Mouse (Mus musculus) MEL (cell line): ENCODE measurements around the gene Ntrk3. TPM values are rescaled to one million over a fixed set of nuclear protein-coding genes. Genes with fewer than 3 reads are reported as not detected.

Experiments
- DNase-seq: peaks from one replicate; pipeline ENCODE4 v3.0.0; 2011; ENCODE audit warnings: low read depth, low spot score
- H3K27ac ChIP-seq: 2 replicates; pipeline ENCODE4 v1.5.1; 2012; ENCODE audit warnings: low read depth, mild to moderate bottlenecking, control low read depth, low read length, moderate library complexity; ENCODE audit not compliant: control insufficient read depth
- H3K27me3 ChIP-seq, 2 experiments: fragments of 150-350 bp in 1 of 2; sonication (generic) in 1 of 2; 2 replicates each; pipeline ENCODE4 v1.6.1; 2012; ENCODE audit warnings: low read length in 2 of 2, mild to moderate bottlenecking in 2 of 2, improper control_type of control experiment in 1 of 2, moderate library complexity in 1 of 2; ENCODE audit not compliant: insufficient read depth in 2 of 2, control insufficient read depth in 1 of 2
- H3K36me3 ChIP-seq, 2 experiments: 2 replicates each; pipeline ENCODE4 v1.6.1; 2012 to 2014; ENCODE audit warnings: low read length in 2 of 2, improper control_type of control experiment in 1 of 2, inconsistent platforms in 1 of 2, mild to moderate bottlenecking in 1 of 2; ENCODE audit not compliant: insufficient read depth in 2 of 2, control insufficient read depth in 1 of 2
- H3K4me1 ChIP-seq, 2 experiments: fragments of 150-350 bp in 1 of 2; sonication (generic) in 1 of 2; 2 replicates each; pipeline ENCODE4 v1.6.1; 2012; ENCODE audit warnings: low read length in 2 of 2, improper control_type of control experiment in 1 of 2, mild to moderate bottlenecking in 1 of 2; ENCODE audit not compliant: insufficient read depth in 2 of 2, control insufficient read depth in 1 of 2
- H3K4me3 ChIP-seq, 2 experiments: fragments of 150-350 bp in 1 of 2; sonication (generic) in 1 of 2; 2 replicates each; pipeline ENCODE4 v1.5.1; 2012; ENCODE audit warnings: low read depth in 2 of 2, low read length in 2 of 2, mild to moderate bottlenecking in 2 of 2, moderate library complexity in 2 of 2, control low read depth in 1 of 2, improper control_type of control experiment in 1 of 2; ENCODE audit not compliant: control insufficient read depth in 1 of 2, insufficient read depth in 1 of 2
- H3K79me2 ChIP-seq: 2 replicates; pipeline ENCODE4 v1.6.1; 2012; ENCODE audit warnings: mild to moderate bottlenecking, low read length, moderate library complexity; ENCODE audit not compliant: control insufficient read depth, poor library complexity, insufficient read depth
- H3K9ac ChIP-seq: 2 replicates; pipeline ENCODE4 v1.6.1; 2012; ENCODE audit warnings: low read depth, mild to moderate bottlenecking, control low read depth, low read length, moderate library complexity; ENCODE audit not compliant: control insufficient read depth, poor library complexity, severe bottlenecking
- H3K9me3 ChIP-seq: fragments of 150-350 bp; sonication (generic); replicated peaks from 2 replicates; pipeline ENCODE4 v1.6.1; 2012; ENCODE audit warnings: mild to moderate bottlenecking, low read length, improper control_type of control experiment, moderate library complexity; ENCODE audit not compliant: insufficient read depth
- CHD2 ChIP-seq: IDR thresholded peaks from 2 replicates; pipeline ENCODE4 v1.6.1; 2011; ENCODE audit warnings: low read length, improper control_type of control experiment
- CTCF ChIP-seq, 3 experiments: IDR thresholded peaks in 2 of 3; conservative IDR thresholded peaks in 1 of 3; 2 replicates each; pipeline ENCODE4 v1.5.1; 2011 to 2012; ENCODE audit warnings: low read length in 3 of 3, low read depth in 2 of 3, mild to moderate bottlenecking in 2 of 3, improper control_type of control experiment in 1 of 3, inconsistent platforms in 1 of 3, mixed read lengths in 1 of 3, moderate library complexity in 1 of 3; ENCODE audit not compliant: control insufficient read depth in 1 of 3, insufficient read depth in 1 of 3, poor library complexity in 1 of 3, severe bottlenecking in 1 of 3
- E2F4 ChIP-seq: IDR thresholded peaks from 2 replicates; pipeline ENCODE4 v1.6.1; 2011; ENCODE audit warnings: low read depth, low read length, improper control_type of control experiment, borderline replicate concordance
- GABPA ChIP-seq: IDR thresholded peaks from 2 replicates; pipeline ENCODE4 v1.6.1; 2012; ENCODE audit warnings: low read depth, mild to moderate bottlenecking, inconsistent platforms, low read length, improper control_type of control experiment, moderate library complexity
- HCFC1 ChIP-seq: IDR thresholded peaks from 2 replicates; pipeline ENCODE4 v1.6.1; 2012; ENCODE audit warnings: low read depth, mild to moderate bottlenecking, inconsistent platforms, low read length, improper control_type of control experiment, moderate library complexity
- JUND ChIP-seq: IDR thresholded peaks from 2 replicates; pipeline ENCODE4 v1.6.1; 2011; ENCODE audit warnings: low read depth, mild to moderate bottlenecking, improper control_type of control experiment, low read length
- MAX ChIP-seq: IDR thresholded peaks from 2 replicates; pipeline ENCODE4 v1.6.1; 2011; ENCODE audit warnings: low read length, improper control_type of control experiment
- MAZ ChIP-seq: IDR thresholded peaks from 2 replicates; pipeline ENCODE4 v1.6.1; 2012; ENCODE audit warnings: low read depth, mild to moderate bottlenecking, inconsistent platforms, low read length, improper control_type of control experiment
- MEF2A ChIP-seq: IDR thresholded peaks from 2 replicates; pipeline ENCODE4 v1.6.1; 2014; ENCODE audit warnings: low read depth, mild to moderate bottlenecking, inconsistent platforms, low read length, improper control_type of control experiment; ENCODE audit not compliant: poor library complexity, insufficient replicate concordance, severe bottlenecking; ENCODE audit errors: extremely low read depth
- MYB ChIP-seq: IDR thresholded peaks from 2 replicates; pipeline ENCODE4 v1.6.1; 2011; ENCODE audit warnings: mild to moderate bottlenecking, low read depth, low read length, improper control_type of control experiment
- MYC ChIP-seq: IDR thresholded peaks from 2 replicates; pipeline ENCODE4 v1.6.1; 2011; ENCODE audit warnings: low read depth, mild to moderate bottlenecking, low read length, improper control_type of control experiment, moderate library complexity
- NELFE ChIP-seq: IDR thresholded peaks from 2 replicates; pipeline ENCODE4 v1.6.1; 2011; ENCODE audit warnings: low read depth, low read length, improper control_type of control experiment
- NRF1 ChIP-seq: IDR thresholded peaks from 2 replicates; pipeline ENCODE4 v1.6.1; 2014; ENCODE audit warnings: low read depth, mild to moderate bottlenecking, inconsistent platforms, low read length, improper control_type of control experiment, moderate library complexity; ENCODE audit not compliant: poor library complexity, insufficient read depth, severe bottlenecking
- POLR2AphosphoS2 ChIP-seq: IDR thresholded peaks from 2 replicates; pipeline ENCODE4 v1.6.1; 2011; ENCODE audit warnings: low read length, improper control_type of control experiment
- RAD21 ChIP-seq: IDR thresholded peaks from 2 replicates; pipeline ENCODE4 v1.6.1; 2011; ENCODE audit warnings: mild to moderate bottlenecking, low read depth, low read length, improper control_type of control experiment
- SIN3A ChIP-seq: IDR thresholded peaks from 2 replicates; pipeline ENCODE4 v1.6.1; 2012; ENCODE audit warnings: low read length, improper control_type of control experiment, inconsistent platforms
- SMC3 ChIP-seq: IDR thresholded peaks from 2 replicates; pipeline ENCODE4 v1.6.1; 2011; ENCODE audit warnings: low read depth, low read length, improper control_type of control experiment
- TBP ChIP-seq: IDR thresholded peaks from 2 replicates; pipeline ENCODE4 v1.8.0; 2011; ENCODE audit warnings: low read depth, low read length, improper control_type of control experiment
- TCF12 ChIP-seq: IDR thresholded peaks from 2 replicates; pipeline ENCODE4 v1.6.1; 2014; ENCODE audit warnings: low read depth, mild to moderate bottlenecking, inconsistent platforms, low read length, improper control_type of control experiment, moderate library complexity
- UBTF ChIP-seq: IDR thresholded peaks from 2 replicates; pipeline ENCODE4 v1.6.1; 2012; ENCODE audit warnings: low read depth, mild to moderate bottlenecking, inconsistent platforms, low read length, improper control_type of control experiment, moderate library complexity, borderline replicate concordance; ENCODE audit not compliant: insufficient read depth
- USF1 ChIP-seq: IDR thresholded peaks from 2 replicates; pipeline ENCODE4 v1.6.1; 2014; ENCODE audit warnings: low read depth, mild to moderate bottlenecking, inconsistent platforms, low read length, improper control_type of control experiment, moderate library complexity
- ZKSCAN1 ChIP-seq: IDR thresholded peaks from 2 replicates; pipeline ENCODE4 v1.6.1; 2012; ENCODE audit warnings: low read depth, mild to moderate bottlenecking, inconsistent platforms, low read length, improper control_type of control experiment, moderate library complexity
- ZMIZ1 ChIP-seq: IDR thresholded peaks from 2 replicates; pipeline ENCODE4 v1.6.1; 2012; ENCODE audit warnings: low read depth, mild to moderate bottlenecking, inconsistent platforms, low read length, improper control_type of control experiment, moderate library complexity
- ZNF384 ChIP-seq: IDR thresholded peaks from 2 replicates; pipeline ENCODE4 v1.6.1; 2012; ENCODE audit warnings: low read depth, mild to moderate bottlenecking, inconsistent platforms, low read length, improper control_type of control experiment
- polyA plus RNA-seq, 2 experiments: library from polyadenylated mRNA; stranded (reverse) in 1 of 2; unstranded in 1 of 2; fragments of >175 nt in 1 of 2; fragments of >200 nt in 1 of 2; gene quantifications; 2 replicates each; pipeline versions ENCODE4 v1.2.1 to v1.2.4; 2012; ENCODE audit warnings: low replicate concordance in 2 of 2, low read depth in 1 of 2; ENCODE audit not compliant: insufficient read length in 2 of 2, insufficient read depth in 1 of 2, missing spikeins in 1 of 2
- total RNA-seq: library from RNA; depleted of rRNA; stranded (reverse); fragments of 300-350 nt; gene quantifications from 2 replicates; pipeline ENCODE4 v1.2.3, GENCODE M21; 2012

Ntrk3 gene
- total and polyA plus RNA-seq, 3 experiments = 0.04 TPM; not detected in 2

DNA sequence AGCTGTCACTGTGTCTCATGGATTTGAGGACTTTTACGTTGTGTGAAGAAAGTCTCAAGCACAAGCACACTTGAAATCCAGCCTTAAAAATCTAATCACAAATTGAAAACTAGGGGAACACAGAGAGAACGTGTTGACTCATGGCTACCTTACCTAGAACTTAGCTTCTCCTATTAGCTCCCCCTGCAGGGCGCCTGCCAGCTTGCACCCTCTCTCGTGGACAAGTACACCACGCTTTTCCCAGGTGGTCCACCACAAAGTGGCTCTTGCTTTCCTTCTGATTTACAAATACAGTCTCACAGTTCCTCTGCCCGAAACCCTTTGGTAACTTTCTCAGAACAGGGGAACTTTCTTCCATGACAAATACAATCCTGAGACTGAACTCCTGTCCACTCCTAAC is 94.1 kb downstream of the Ntrk3 start:
- no peaks in the 10 kb centered on the region for H3K9me3 ChIP-seq

GRCm38 (mm10) chr7:78623686-78624085 is 114.1 kb downstream of the Ntrk3 start:
- Histone ChIP-seq H3K9me3 (no peaks in the 10 kb centered on the region), H3K4me1 (no peaks in the 10 kb centered on the region), H3K4me3 (no peak overlapping the region), H3K79me2 (no peaks in the 10 kb centered on the region), H3K27me3 (no peaks in the 10 kb centered on the region; a peak in 2 of 4 replicates), H3K27ac (no peak overlapping the region), H3K36me3 (no peaks in the 10 kb centered on the region), H3K9ac (no peak overlapping the region)
- TF ChIP-seq MAX = no peak
- TF ChIP-seq SIN3A = no peak
- TF ChIP-seq GABPA = no peak
- TF ChIP-seq E2F4 = no peak
- TF ChIP-seq ZMIZ1 = no peak
- no peak for TF ChIP-seq CTCF (IDR thresholded peaks at IDR 0.05 in 2 of 3, conservative IDR thresholded peaks at IDR 0.05 in 1 of 3; ENCODE audit: control insufficient read depth in 1 of 3, insufficient read depth in 1 of 3, low read depth in 2 of 3, low read length in 3 of 3, poor library complexity in 1 of 3, severe bottlenecking in 1 of 3)
- no peak for TF ChIP-seq MYB
- TF ChIP-seq CHD2 = no peak
- no peak for TF ChIP-seq TBP
- TF ChIP-seq MAZ = no peak
- no peak for TF ChIP-seq USF1
- no peak for TF ChIP-seq HCFC1
- TF ChIP-seq UBTF = no peak
- no peak for DNase-seq

More for the DNA sequence above, 94.1 kb downstream of the Ntrk3 start:
- Histone ChIP-seq H3K4me3 (no peak overlapping the region), H3K36me3 (no peaks in the 10 kb centered on the region), H3K27me3 (no peaks in the 10 kb centered on the region; a peak in 1 of 4 replicates), H3K79me2 (no peaks in the 10 kb centered on the region), H3K4me1 (no peaks in the 10 kb centered on the region), H3K9ac (no peak overlapping the region), H3K27ac (no peak overlapping the region)
- TF ChIP-seq SIN3A (no peak), CTCF (IDR thresholded peaks at IDR 0.05 in 2 of 3, conservative IDR thresholded peaks at IDR 0.05 in 1 of 3; ENCODE audit: control insufficient read depth in 1 of 3, insufficient read depth in 1 of 3, low read depth in 2 of 3, low read length in 3 of 3, poor library complexity in 1 of 3, severe bottlenecking in 1 of 3) (peak; percentile 27 to 59 (median 41); a peak in 5 of 6 replicates), SMC3 (peak; percentile 13; the same call in 1 of the 2 replicates)
- peak; percentile 24 for DNase-seq

DNA sequence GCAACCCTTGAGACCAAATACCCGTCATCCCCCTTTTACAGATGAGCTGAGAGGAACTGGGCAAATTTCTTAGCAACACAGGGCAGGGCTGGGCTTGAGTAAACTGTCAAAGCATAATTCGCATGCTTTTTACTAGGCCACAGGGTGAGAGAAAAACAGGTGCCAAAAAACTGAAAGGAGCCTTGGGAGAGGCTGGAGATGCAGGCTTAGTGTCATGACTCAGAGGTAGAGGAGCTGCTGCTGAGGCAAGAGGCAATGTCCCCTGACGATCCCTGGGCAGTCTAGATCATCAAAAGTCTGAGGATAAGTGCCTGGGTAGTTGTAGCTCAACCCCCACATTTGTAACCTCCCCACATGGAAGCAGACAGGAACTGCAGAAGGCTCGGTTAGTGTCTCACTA is 116.7 kb downstream of the Ntrk3 start:
- Histone ChIP-seq H3K36me3 (no peaks in the 10 kb centered on the region), H3K27me3 (no peaks in the 10 kb centered on the region; a peak in 2 of 4 replicates)
- TF ChIP-seq POLR2AphosphoS2 (no peak), ZNF384 (no peak), SIN3A (no peak), RAD21 (no peak), TCF12 (no peak), MYC (no peak), NRF1 (no peak), JUND (no peak), UBTF (no peak), ZKSCAN1 (no peak), NELFE (no peak), SMC3 (no peak), HCFC1 (no peak), MEF2A (no peak)

More for the DNA sequence above, 116.7 kb downstream of the Ntrk3 start:
- Histone ChIP-seq H3K79me2 (no peaks in the 10 kb centered on the region), H3K27ac (no peak overlapping the region), H3K9me3 (no peaks in the 10 kb centered on the region), H3K4me3 (no peak overlapping the region), H3K9ac (no peak overlapping the region), H3K4me1 (no peaks in the 10 kb centered on the region)
- DNase-seq = no peak
